Mouse (Mus musculus): ENCODE results near the gene En1. TPM values are rescaled to one million over a fixed set of nuclear protein-coding genes. Genes with fewer than 3 reads are reported as not detected.

Gene En1
- polyA plus RNA-seq, 1 experiment from 2014 or later, result not detected

GRCm38 (mm10) chr1:120615521-120615920 is 13.3 kb downstream of the En1 start:
- WGBS, result 4% methylated on average over 4 of the region's 4 CpGs
- ATAC-seq (ENCODE audit: insufficient number of reproducible peaks, insufficient read depth, low FRiP score, low read depth), result no peak
- H3K27me3 ChIP-seq (ENCODE audit: control insufficient read depth, insufficient read depth, low read length), result peaks cover 98% of the 10 kb centered on the region
- H3K9me3 ChIP-seq (ENCODE audit: control insufficient read depth, low read length), result no peaks in the 10 kb centered on the region
- H3K36me3 ChIP-seq (ENCODE audit: control insufficient read depth, insufficient read depth, low read length), result no peaks in the 10 kb centered on the region
- H3K4me3 ChIP-seq (ENCODE audit: control insufficient read depth in 1 of 2, insufficient read depth in 1 of 2, low read depth in 1 of 2, low read length in 2 of 2), result no peak overlapping the region
- H3K27ac ChIP-seq (replicated peaks in 1 of 2; ENCODE audit: control insufficient read depth in 1 of 2, insufficient read depth in 1 of 2, low read depth in 2 of 2, low read length in 2 of 2), result no peak overlapping the region
- H3K4me2 ChIP-seq (ENCODE audit: low read length), result no peak overlapping the region
- no peak overlapping the region for H3K9ac ChIP-seq (ENCODE audit: low read length)
- H3K4me1 ChIP-seq (ENCODE audit: control insufficient read depth in 2 of 2, insufficient read depth in 2 of 2, low read length in 2 of 2), result peaks cover 0 to 2% of the 10 kb centered on the region in 2 experiments; a peak in 2 of 4 replicates

- H3K9me3 ChIP-seq (ENCODE audit: control insufficient read depth, low read length), result no peaks in the 10 kb centered on the region
- H3K36me3 ChIP-seq (ENCODE audit: control insufficient read depth, insufficient read depth, low read length), result no peaks in the 10 kb centered on the region
- peaks cover 0 to 2% of the 10 kb centered on the region in 2 experiments; a peak in 2 of 4 replicates for H3K4me1 ChIP-seq (ENCODE audit: control insufficient read depth in 2 of 2, insufficient read depth in 2 of 2, low read length in 2 of 2)
- H3K4me2 ChIP-seq (ENCODE audit: low read length), result no peak overlapping the region
- peaks cover 96% of the 10 kb centered on the region for H3K27me3 ChIP-seq (ENCODE audit: control insufficient read depth, insufficient read depth, low read length)
- H3K9ac ChIP-seq (ENCODE audit: low read length), result no peak overlapping the region
- H3K27ac ChIP-seq (replicated peaks in 1 of 2; ENCODE audit: control insufficient read depth in 1 of 2, insufficient read depth in 1 of 2, low read depth in 2 of 2, low read length in 2 of 2), result no peak overlapping the region
- no peak overlapping the region for H3K4me3 ChIP-seq (ENCODE audit: control insufficient read depth in 1 of 2, insufficient read depth in 1 of 2, low read depth in 1 of 2, low read length in 2 of 2)
- WGBS, result 3% methylated on average over 9 of the region's 9 CpGs
- no peak for ATAC-seq (ENCODE audit: insufficient number of reproducible peaks, insufficient read depth, low FRiP score, low read depth)
These were observed 13.7 kb downstream of the En1 start for GRCm38 (mm10) chr1:120615927-120616326.

GRCm38 (mm10) chr1:120621383-120621782 is 19.2 kb downstream of the En1 start:
- no peak overlapping the region for H3K27ac ChIP-seq (replicated peaks in 1 of 2; ENCODE audit: control insufficient read depth in 1 of 2, insufficient read depth in 1 of 2, low read depth in 2 of 2, low read length in 2 of 2)
- no peaks in the 10 kb centered on the region for H3K36me3 ChIP-seq (ENCODE audit: control insufficient read depth, insufficient read depth, low read length)
- H3K4me1 ChIP-seq (ENCODE audit: control insufficient read depth in 2 of 2, insufficient read depth in 2 of 2, low read length in 2 of 2), result no peaks in the 10 kb centered on the region
- no peak overlapping the region for H3K4me3 ChIP-seq (ENCODE audit: control insufficient read depth in 1 of 2, insufficient read depth in 1 of 2, low read depth in 1 of 2, low read length in 2 of 2)
- H3K9me3 ChIP-seq (ENCODE audit: control insufficient read depth, low read length), result no peaks in the 10 kb centered on the region
- 38% methylated on average over 5 of the region's 5 CpGs for WGBS
- H3K4me2 ChIP-seq (ENCODE audit: low read length), result no peak overlapping the region
- H3K27me3 ChIP-seq (ENCODE audit: control insufficient read depth, insufficient read depth, low read length), result peaks cover 76% of the 10 kb centered on the region
- no peak for ATAC-seq (ENCODE audit: insufficient number of reproducible peaks, insufficient read depth, low FRiP score, low read depth)
- H3K9ac ChIP-seq (ENCODE audit: low read length), result no peak overlapping the region

GRCm38 (mm10) chr1:120626930-120627621 is 24.9 kb downstream of the En1 start:
- Histone ChIP-seq H3K36me3 (ENCODE audit: control insufficient read depth, insufficient read depth, low read length) (no peaks in the 10 kb centered on the region), H3K27ac (replicated peaks in 1 of 2; ENCODE audit: control insufficient read depth in 1 of 2, insufficient read depth in 1 of 2, low read depth in 2 of 2, low read length in 2 of 2) (no peak overlapping the region), H3K9ac (ENCODE audit: low read length) (no peak overlapping the region), H3K27me3 (ENCODE audit: control insufficient read depth, insufficient read depth, low read length) (peaks cover 36% of the 10 kb centered on the region), H3K4me3 (ENCODE audit: control insufficient read depth in 1 of 2, insufficient read depth in 1 of 2, low read depth in 1 of 2, low read length in 2 of 2) (no peak overlapping the region), H3K4me1 (ENCODE audit: control insufficient read depth in 2 of 2, insufficient read depth in 2 of 2, low read length in 2 of 2) (no peaks in the 10 kb centered on the region), H3K9me3 (ENCODE audit: control insufficient read depth, low read length) (no peaks in the 10 kb centered on the region), H3K4me2 (ENCODE audit: low read length) (no peak overlapping the region)
- ATAC-seq (ENCODE audit: insufficient number of reproducible peaks, insufficient read depth, low FRiP score, low read depth), result no peak
- 45% methylated on average over 11 of the region's 11 CpGs for WGBS

GRCm38 (mm10) chr1:120627622-120628001 is 25.4 kb downstream of the En1 start:
- H3K27me3 ChIP-seq (ENCODE audit: control insufficient read depth, insufficient read depth, low read length), result peaks cover 36% of the 10 kb centered on the region
- no peak overlapping the region for H3K9ac ChIP-seq (ENCODE audit: low read length)
- 70% methylated on average over 4 of the region's 4 CpGs for WGBS
- H3K4me2 ChIP-seq (ENCODE audit: low read length), result no peak overlapping the region
- H3K36me3 ChIP-seq (ENCODE audit: control insufficient read depth, insufficient read depth, low read length), result no peaks in the 10 kb centered on the region
- no peak for ATAC-seq (ENCODE audit: insufficient number of reproducible peaks, insufficient read depth, low FRiP score, low read depth)
- no peak overlapping the region for H3K27ac ChIP-seq (replicated peaks in 1 of 2; ENCODE audit: control insufficient read depth in 1 of 2, insufficient read depth in 1 of 2, low read depth in 2 of 2, low read length in 2 of 2)
- no peaks in the 10 kb centered on the region for H3K4me1 ChIP-seq (ENCODE audit: control insufficient read depth in 2 of 2, insufficient read depth in 2 of 2, low read length in 2 of 2)
- no peaks in the 10 kb centered on the region for H3K9me3 ChIP-seq (ENCODE audit: control insufficient read depth, low read length)
- no peak overlapping the region for H3K4me3 ChIP-seq (ENCODE audit: control insufficient read depth in 1 of 2, insufficient read depth in 1 of 2, low read depth in 1 of 2, low read length in 2 of 2)

- Histone ChIP-seq H3K4me3 (ENCODE audit: control insufficient read depth in 1 of 2, insufficient read depth in 1 of 2, low read depth in 1 of 2, low read length in 2 of 2) (no peak overlapping the region), H3K4me2 (ENCODE audit: low read length) (no peak overlapping the region), H3K27ac (replicated peaks in 1 of 2; ENCODE audit: control insufficient read depth in 1 of 2, insufficient read depth in 1 of 2, low read depth in 2 of 2, low read length in 2 of 2) (no peak overlapping the region), H3K9me3 (ENCODE audit: control insufficient read depth, low read length) (no peaks in the 10 kb centered on the region), H3K4me1 (ENCODE audit: control insufficient read depth in 2 of 2, insufficient read depth in 2 of 2, low read length in 2 of 2) (no peaks in the 10 kb centered on the region), H3K27me3 (ENCODE audit: control insufficient read depth, insufficient read depth, low read length) (peaks cover 30% of the 10 kb centered on the region), H3K9ac (ENCODE audit: low read length) (no peak overlapping the region), H3K36me3 (ENCODE audit: control insufficient read depth, insufficient read depth, low read length) (no peaks in the 10 kb centered on the region)
- 40% methylated on average over 9 of the region's 9 CpGs for WGBS
- no peak for ATAC-seq (ENCODE audit: insufficient number of reproducible peaks, insufficient read depth, low FRiP score, low read depth)
These were observed 26.6 kb downstream of the En1 start for GRCm38 (mm10) chr1:120628821-120629220.

- H3K4me1 ChIP-seq (ENCODE audit: control insufficient read depth in 2 of 2, insufficient read depth in 2 of 2, low read length in 2 of 2), result no peaks in the 10 kb centered on the region
- H3K27me3 ChIP-seq (ENCODE audit: control insufficient read depth, insufficient read depth, low read length), result 0 out of 2 replicates have a peak, but pooled peaks cover 3% of the 10 kb centered on the region
- no peak overlapping the region for H3K4me3 ChIP-seq (ENCODE audit: control insufficient read depth in 1 of 2, insufficient read depth in 1 of 2, low read depth in 1 of 2, low read length in 2 of 2)
- no peaks in the 10 kb centered on the region for H3K36me3 ChIP-seq (ENCODE audit: control insufficient read depth, insufficient read depth, low read length)
- no peak overlapping the region for H3K27ac ChIP-seq (replicated peaks in 1 of 2; ENCODE audit: control insufficient read depth in 1 of 2, insufficient read depth in 1 of 2, low read depth in 2 of 2, low read length in 2 of 2)
- no peak overlapping the region for H3K9ac ChIP-seq (ENCODE audit: low read length)
- no peaks in the 10 kb centered on the region for H3K9me3 ChIP-seq (ENCODE audit: control insufficient read depth, low read length)
- H3K4me2 ChIP-seq (ENCODE audit: low read length), result peak overlapping the region; percentile 31; the same call in 1 of the 2 replicates
- WGBS, result 29% methylated on average over 10 of the region's 10 CpGs
- ATAC-seq (ENCODE audit: insufficient number of reproducible peaks, insufficient read depth, low FRiP score, low read depth), result no peak
These were observed 41.2 kb downstream of the En1 start for GRCm38 (mm10) chr1:120643380-120643779.
